Mouse (Mus musculus): Measurements from ENCODE around the gene Cpt1c. TPM values are rescaled to one million over a fixed set of nuclear protein-coding genes. Genes with fewer than 3 reads are reported as not detected.

Gene Cpt1c
- polyA plus RNA-seq, 1 experiment from 2014 or later = 9.0 TPM

- H3K27me3 ChIP-seq = no peaks in the 10 kb centered on the region
- H3K4me2 ChIP-seq = peak overlapping the region; percentile 91
- peak overlapping the region; percentile 79 for H3K9ac ChIP-seq
- peaks cover 48% of the 10 kb centered on the region for H3K4me1 ChIP-seq (replicated peaks)
- H3K27ac ChIP-seq = peak overlapping the region; percentile 90
- peak overlapping the region; percentile 76 for H3K4me3 ChIP-seq
- peaks cover 46% of the 10 kb centered on the region for H3K36me3 ChIP-seq
- H3K9me3 ChIP-seq (replicated peaks) = no peaks in the 10 kb centered on the region
- WGBS = 1% methylated on average over 15 of the region's 15 CpGs
- peak; percentile 2; the same call in 1 of the 2 replicates for ATAC-seq (replicated peaks; ENCODE audit: insufficient number of reproducible peaks, insufficient read depth, low FRiP score, low read depth)
Measured at GRCm38 (mm10) chr7:44997940-44998428, 23.3 kb upstream of the Cpt1c start.

DNA sequence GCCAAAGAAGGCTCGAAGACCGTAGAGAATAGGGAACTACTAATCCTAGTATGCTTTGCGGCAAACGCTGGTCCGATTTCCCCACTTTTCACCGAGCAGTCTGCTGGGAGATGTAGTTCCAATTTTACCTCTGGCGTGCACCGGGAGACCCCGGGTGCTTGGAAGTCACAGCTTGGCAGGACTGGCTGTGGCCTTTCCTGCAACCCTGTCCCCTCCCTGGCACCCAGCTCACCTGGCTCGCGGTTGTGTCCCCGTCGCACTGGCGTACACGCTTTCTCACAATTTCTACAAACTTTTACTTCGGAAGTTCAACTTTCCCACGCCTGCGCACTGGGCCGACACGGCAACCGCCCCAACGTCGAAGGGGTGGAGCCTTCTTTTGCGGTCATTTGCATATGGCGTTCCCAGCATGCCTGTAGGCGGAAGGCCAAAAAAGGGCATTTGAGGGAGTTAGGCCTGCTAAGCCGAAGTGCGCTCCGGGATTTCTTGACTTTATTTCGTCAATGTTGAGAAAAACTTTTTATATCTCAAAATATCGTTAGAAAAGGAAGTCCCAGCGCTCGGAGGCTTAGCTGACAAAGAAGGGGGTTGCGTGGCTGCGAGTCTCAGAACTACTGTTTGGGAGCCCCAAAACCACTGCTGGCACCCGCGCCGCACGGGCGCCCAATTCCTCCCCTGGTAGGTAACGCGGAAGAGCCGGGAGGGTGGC lies 22.7 kb upstream of the Cpt1c start, which contains the start of gene Irf3:
Irf3 (plus strand) TSS at position 418 of the 709 bp plus-strand sequence.
- H3K27me3 ChIP-seq = no peaks in the 10 kb centered on the region
- peaks cover 46% of the 10 kb centered on the region for H3K36me3 ChIP-seq
- H3K4me1 ChIP-seq (replicated peaks) = peaks cover 48% of the 10 kb centered on the region
- under 1% methylated on average over 43 of the region's 43 CpGs for WGBS
- peak within 1 kb of the TSS; percentile 90 for H3K27ac ChIP-seq
- H3K4me3 ChIP-seq = peak within 1 kb of the TSS; percentile 76
- peak within 1 kb of the TSS; percentile 91 for H3K4me2 ChIP-seq
- no peaks in the 10 kb centered on the region for H3K9me3 ChIP-seq (replicated peaks)
- H3K9ac ChIP-seq = peak within 1 kb of the TSS; percentile 79
- ATAC-seq (replicated peaks; ENCODE audit: insufficient number of reproducible peaks, insufficient read depth, low FRiP score, low read depth) = peak; percentile 88

DNA sequence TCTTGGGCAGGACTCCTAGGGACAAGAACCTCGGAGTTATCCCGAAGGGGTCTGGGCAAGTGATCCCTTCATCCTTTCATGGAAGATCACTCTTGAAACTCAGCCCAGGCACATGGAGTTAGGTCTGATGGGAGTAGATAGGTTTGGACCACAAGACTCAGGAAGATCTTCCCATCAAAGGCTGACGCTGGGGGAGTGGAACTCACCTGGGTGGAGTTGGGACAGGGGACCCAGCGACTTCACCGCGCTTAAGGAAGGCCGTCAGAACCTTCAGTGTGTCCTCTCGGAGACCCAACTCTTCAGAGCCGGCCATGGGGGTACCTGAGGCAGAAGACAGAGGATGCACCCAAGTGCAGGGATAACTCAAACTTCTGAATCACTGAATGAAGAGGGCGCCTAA lies 22.0 kb upstream of the Cpt1c start:
- Histone ChIP-seq H3K4me3 (peak overlapping the region; percentile 76), H3K27ac (peak overlapping the region; percentile 90), H3K4me2 (peak overlapping the region; percentile 91), H3K9ac (peak overlapping the region; percentile 79), H3K4me1 (replicated peaks) (peaks cover 45% of the 10 kb centered on the region), H3K9me3 (replicated peaks) (no peaks in the 10 kb centered on the region), H3K27me3 (no peaks in the 10 kb centered on the region), H3K36me3 (peaks cover 45% of the 10 kb centered on the region)
- WGBS = 12% methylated on average over 10 of the region's 10 CpGs
- no peak for ATAC-seq (replicated peaks; ENCODE audit: insufficient number of reproducible peaks, insufficient read depth, low FRiP score, low read depth)

GRCm38 (mm10) chr7:44986879-44987718 lies 12.4 kb upstream of the Cpt1c start:
- Histone ChIP-seq H3K4me1 (replicated peaks) (peaks cover 39% of the 10 kb centered on the region), H3K9me3 (replicated peaks) (no peaks in the 10 kb centered on the region), H3K4me2 (peak overlapping the region; percentile 79), H3K9ac (peak overlapping the region; percentile 70), H3K36me3 (peaks cover 21% of the 10 kb centered on the region), H3K4me3 (peak overlapping the region; percentile 100), H3K27me3 (no peaks in the 10 kb centered on the region), H3K27ac (peak overlapping the region; percentile 94)
- WGBS = under 1% methylated on average over 29 of the region's 29 CpGs
- ATAC-seq (replicated peaks; ENCODE audit: insufficient number of reproducible peaks, insufficient read depth, low FRiP score, low read depth) = peak; percentile 1; the same call in 1 of the 2 replicates

GRCm38 (mm10) chr7:44986192-44986878 lies 11.7 kb upstream of the Cpt1c start, which contains the start of gene Prmt1:
Prmt1 (minus strand) TSS chr7:44986568.
- ATAC-seq (replicated peaks; ENCODE audit: insufficient number of reproducible peaks, insufficient read depth, low FRiP score, low read depth) = peak; percentile 96
- under 1% methylated on average over 42 of the region's 42 CpGs for WGBS
- H3K36me3 ChIP-seq = peaks cover 23% of the 10 kb centered on the region
- peak within 1 kb of the TSS; percentile 100 for H3K9ac ChIP-seq
- peak within 1 kb of the TSS; percentile 79 for H3K4me2 ChIP-seq
- H3K4me3 ChIP-seq = peak within 1 kb of the TSS; percentile 100
- H3K27me3 ChIP-seq = no peaks in the 10 kb centered on the region
- peaks cover 39% of the 10 kb centered on the region for H3K4me1 ChIP-seq (replicated peaks)
- H3K9me3 ChIP-seq (replicated peaks) = no peaks in the 10 kb centered on the region
- H3K27ac ChIP-seq = peak within 1 kb of the TSS; percentile 97

DNA sequence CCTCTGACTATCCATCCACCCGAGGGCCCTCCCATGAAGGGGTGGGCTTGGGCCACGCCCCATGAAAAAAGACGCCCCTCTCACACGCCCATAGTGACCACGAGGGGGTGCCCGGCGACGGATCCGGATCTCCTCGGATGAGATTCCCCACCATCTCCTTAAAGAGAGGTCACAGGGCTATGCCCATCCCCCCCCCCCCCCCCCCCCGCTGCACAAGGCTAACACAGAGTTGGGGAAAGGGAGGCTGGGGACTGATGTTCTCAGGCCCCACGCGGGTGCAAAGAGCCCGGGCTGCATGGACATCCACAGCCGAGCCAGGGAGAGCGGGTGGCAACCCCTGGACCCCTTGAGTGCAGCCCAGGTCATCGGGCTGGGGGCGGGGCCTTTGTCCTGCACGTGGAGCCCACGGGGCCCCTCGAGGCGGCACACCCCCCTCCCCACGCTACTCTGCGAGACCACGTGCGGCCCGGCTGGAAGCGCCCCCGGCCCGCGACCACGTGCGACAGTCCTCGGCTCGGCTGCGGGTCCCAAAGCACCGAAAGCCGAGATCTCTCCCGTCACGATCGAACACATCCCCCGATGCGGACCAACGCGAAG lies 11.0 kb upstream of the Cpt1c start:
- H3K27ac ChIP-seq = peak overlapping the region; percentile 97
- peaks cover 25% of the 10 kb centered on the region for H3K36me3 ChIP-seq
- H3K4me2 ChIP-seq = peak overlapping the region; percentile 74
- no peaks in the 10 kb centered on the region for H3K27me3 ChIP-seq
- H3K4me3 ChIP-seq = peak overlapping the region; percentile 100
- peaks cover 39% of the 10 kb centered on the region for H3K4me1 ChIP-seq (replicated peaks)
- under 1% methylated on average over 45 of the region's 45 CpGs for WGBS
- peak overlapping the region; percentile 100 for H3K9ac ChIP-seq
- H3K9me3 ChIP-seq (replicated peaks) = no peaks in the 10 kb centered on the region
- peak; percentile 3; the same call in 1 of the 2 replicates for ATAC-seq (replicated peaks; ENCODE audit: insufficient number of reproducible peaks, insufficient read depth, low FRiP score, low read depth)

GRCm38 (mm10) chr7:44984833-44985164 lies 10.1 kb upstream of the Cpt1c start:
- Histone ChIP-seq H3K9me3 (replicated peaks) (no peaks in the 10 kb centered on the region), H3K4me2 (peak overlapping the region; percentile 74), H3K9ac (no peak overlapping the region), H3K4me1 (replicated peaks) (peaks cover 39% of the 10 kb centered on the region), H3K4me3 (peak overlapping the region; percentile 100; the same call in 1 of the 2 replicates), H3K36me3 (peaks cover 32% of the 10 kb centered on the region), H3K27me3 (no peaks in the 10 kb centered on the region), H3K27ac (peak overlapping the region; percentile 97)
- no peak for ATAC-seq (replicated peaks; ENCODE audit: insufficient number of reproducible peaks, insufficient read depth, low FRiP score, low read depth)
- 42% methylated on average over 3 of the region's 3 CpGs for WGBS

- Histone ChIP-seq H3K9me3 (replicated peaks) (no peaks in the 10 kb centered on the region), H3K4me2 (peak overlapping the region; percentile 74), H3K4me3 (0 out of 2 replicates have a peak overlapping the region, but pooled peaks have one; percentile 100), H3K9ac (no peak overlapping the region), H3K36me3 (peaks cover 36% of the 10 kb centered on the region), H3K27ac (peak overlapping the region; percentile 37), H3K4me1 (replicated peaks) (peaks cover 37% of the 10 kb centered on the region), H3K27me3 (no peaks in the 10 kb centered on the region)
- no peak for ATAC-seq (replicated peaks; ENCODE audit: insufficient number of reproducible peaks, insufficient read depth, low FRiP score, low read depth)
- WGBS = 63% methylated on average over 7 of the region's 7 CpGs
Measured at GRCm38 (mm10) chr7:44983944-44984832, 9.5 kb upstream of the Cpt1c start.

DNA sequence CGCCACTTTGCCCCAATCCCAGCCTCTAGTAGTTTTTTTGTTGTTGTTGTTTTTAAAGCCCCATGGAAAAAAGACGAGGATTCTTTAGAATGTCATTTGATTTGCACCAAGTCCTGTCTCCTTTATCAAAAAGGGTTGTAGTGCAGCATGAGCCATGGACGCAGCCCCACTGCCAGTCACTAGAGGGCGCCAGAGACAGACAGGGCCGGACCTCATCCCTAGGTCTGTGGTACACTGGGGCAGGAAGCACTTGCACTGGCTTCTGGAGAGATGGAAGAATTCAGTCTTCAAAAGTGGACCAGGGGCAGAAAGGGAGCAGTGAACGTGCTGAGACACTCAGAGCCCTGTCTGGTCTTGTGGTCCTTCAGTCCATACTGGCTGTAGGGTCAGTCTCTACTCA lies 8.4 kb upstream of the Cpt1c start:
- Histone ChIP-seq H3K27ac (peak overlapping the region; percentile 37; the same call in 1 of the 2 replicates), H3K4me1 (replicated peaks) (peaks cover 31% of the 10 kb centered on the region), H3K4me3 (no peak overlapping the region), H3K36me3 (peaks cover 47% of the 10 kb centered on the region), H3K9ac (no peak overlapping the region), H3K4me2 (no peak overlapping the region), H3K27me3 (no peaks in the 10 kb centered on the region), H3K9me3 (replicated peaks) (no peaks in the 10 kb centered on the region)
- ATAC-seq (replicated peaks; ENCODE audit: insufficient number of reproducible peaks, insufficient read depth, low FRiP score, low read depth) = no peak
- 24% methylated on average over 6 of the region's 6 CpGs for WGBS

DNA sequence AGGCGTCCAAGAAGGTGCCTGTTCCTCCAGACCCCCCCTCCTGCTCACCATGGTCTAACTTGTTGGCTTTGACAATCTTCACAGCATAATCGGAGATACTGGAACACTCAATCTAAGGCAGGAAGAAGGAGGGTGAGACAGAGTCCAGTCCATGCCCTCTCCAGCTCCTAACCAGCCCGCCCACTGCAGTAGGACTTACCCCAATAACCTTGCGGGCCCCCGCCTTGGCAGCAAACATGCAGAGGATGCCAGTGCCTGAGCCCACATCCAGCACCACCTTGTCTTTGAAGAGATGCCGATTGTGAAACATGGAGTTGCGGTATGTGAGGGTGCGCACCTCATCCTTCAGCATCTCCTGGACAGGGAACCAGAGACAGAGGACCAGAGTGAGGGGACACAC lies 6.9 kb upstream of the Cpt1c start:
- ATAC-seq (replicated peaks; ENCODE audit: insufficient number of reproducible peaks, insufficient read depth, low FRiP score, low read depth) = no peak
- Histone ChIP-seq H3K36me3 (peaks cover 62% of the 10 kb centered on the region), H3K27ac (no peak overlapping the region), H3K9me3 (replicated peaks) (no peaks in the 10 kb centered on the region), H3K9ac (no peak overlapping the region), H3K4me1 (replicated peaks) (peaks cover 25% of the 10 kb centered on the region), H3K4me2 (no peak overlapping the region), H3K27me3 (no peaks in the 10 kb centered on the region), H3K4me3 (no peak overlapping the region)
- 92% methylated on average over 8 of the region's 8 CpGs for WGBS

All from heart, embryonic 15.5 days (tissue).